Mouse (Mus musculus) B cell, adult (primary cell): Measurements from ENCODE around the gene Tekt2. TPM values are rescaled to one million over a fixed set of nuclear protein-coding genes. Genes with fewer than 3 reads are reported as not detected.

ENCODE experiments used
- total RNA-seq: library from RNA; stranded (reverse); gene quantifications from 4 replicates; pipeline ENCODE4 v1.2.4, GENCODE M21; 2023; ENCODE audit not compliant: inconsistent age

Tekt2 gene
- not detected in 4 replicates for total RNA-seq

DNA sequence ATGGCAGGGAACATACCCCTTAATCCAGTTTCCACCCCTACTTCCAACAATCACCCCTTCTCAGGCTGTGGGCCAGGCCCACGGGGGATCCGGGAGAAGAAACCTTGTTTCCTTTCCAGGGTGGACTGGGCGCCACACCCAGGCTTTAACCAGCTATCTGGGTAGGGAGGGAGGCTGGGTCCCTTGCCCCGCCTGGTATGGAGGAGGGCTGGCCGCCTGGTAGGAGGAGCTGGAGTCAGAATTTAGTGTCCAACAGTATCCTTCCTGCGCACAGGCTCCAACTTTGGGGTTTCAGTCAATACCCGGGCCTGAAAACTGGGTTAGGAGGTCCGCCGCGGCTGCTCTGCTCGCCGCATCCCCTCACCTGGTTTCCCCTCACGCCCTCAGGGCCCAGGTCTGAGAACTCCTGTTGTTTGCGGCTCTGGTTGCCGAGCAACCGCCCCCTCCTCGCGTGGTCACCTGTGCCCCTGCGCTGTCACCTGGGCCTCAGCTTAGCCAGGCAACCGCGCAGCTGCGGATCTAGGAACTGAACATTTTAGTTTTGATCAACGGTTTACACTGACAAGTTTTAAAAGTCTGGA lies at the start of gene Tekt2:
Gene Tekt2, minus strand, starts transcription at position 408 of the 581 bp plus-strand sequence.

DNA sequence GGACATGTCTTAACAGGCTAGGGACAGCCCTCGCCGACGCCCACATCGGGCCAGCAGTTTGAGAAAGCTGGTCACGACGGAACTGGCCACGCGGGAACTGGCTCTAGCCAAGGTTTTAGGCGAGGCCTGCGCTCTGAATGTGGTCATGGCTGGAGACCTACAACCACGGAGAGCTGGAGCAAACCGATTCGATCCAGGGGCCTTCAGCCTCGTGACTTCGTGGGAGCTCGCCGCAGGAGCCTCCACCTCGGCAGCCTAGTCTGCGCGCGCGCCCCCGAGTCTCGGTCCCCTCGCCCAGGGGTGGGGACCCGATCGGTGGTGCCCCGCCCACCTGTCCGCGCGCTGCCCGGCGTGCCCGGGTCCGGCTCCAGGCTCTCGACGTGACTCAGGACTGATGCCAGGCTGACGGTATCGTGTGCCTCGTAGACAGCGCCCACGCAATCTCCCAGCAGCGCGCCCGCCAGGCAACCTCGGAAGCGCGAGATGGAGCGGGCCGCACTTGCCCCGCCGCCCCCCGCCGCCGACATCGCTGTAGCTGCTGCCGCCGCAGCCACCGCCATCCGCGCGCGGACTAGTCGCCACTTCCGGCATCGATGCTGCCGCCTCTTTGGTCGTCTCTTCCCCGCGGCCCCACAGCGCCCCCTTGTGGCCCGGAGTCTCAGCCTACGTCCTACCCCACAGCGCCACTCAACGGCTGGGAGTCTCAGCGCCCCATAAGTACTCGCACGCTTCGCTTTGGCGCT lies 4.2 kb downstream of the Tekt2 start, which contains the start of gene Adprhl2:
Gene Adprhl2, minus strand, starts transcription at position 593 of the 743 bp plus-strand sequence.

DNA sequence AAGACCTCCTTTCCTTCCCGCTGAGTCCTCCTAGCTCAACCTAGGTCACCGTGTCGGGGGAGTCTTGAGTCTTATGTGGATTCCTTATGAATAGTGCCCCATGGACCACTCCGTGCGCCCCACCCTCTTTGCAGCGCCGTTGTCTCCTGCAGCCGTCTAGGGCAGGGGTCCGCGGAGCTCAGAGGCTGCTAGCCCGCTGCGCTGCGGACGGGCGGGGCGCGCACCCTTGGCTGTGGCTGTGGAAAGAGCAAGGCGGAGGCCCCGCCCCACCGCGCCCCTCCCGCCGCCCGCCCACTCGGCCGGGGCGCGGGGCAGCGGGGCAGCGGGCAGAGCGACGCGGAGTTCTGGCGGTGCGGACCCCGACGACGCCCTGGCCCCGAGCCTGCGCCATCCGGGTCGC lies 39.0 kb downstream of the Tekt2 start, which contains the start of gene Col8a2:
Gene Col8a2, plus strand, starts transcription at position 302 of the 400 bp plus-strand sequence.

Other genes with a start within 250 kb of the Tekt2 start
- 14.8 to 17.5 TPM (median 17.2 TPM) in 4 replicates for gene Lsm10, start 229.1 kb downstream of the Tekt2 start, total RNA-seq
- 40.2 to 44.7 TPM (median 40.4 TPM) in 4 replicates for gene Stk40, start 221.7 kb downstream of the Tekt2 start, total RNA-seq
- 2.4 to 5.4 TPM (median 3.4 TPM) in 4 replicates for gene Eva1b, start 177.9 kb downstream of the Tekt2 start, total RNA-seq
- gene Sh3d21, start 162.2 kb downstream of the Tekt2 start, total RNA-seq = 0.80 to 1.00 TPM (median 0.96 TPM) in 4 replicates
- 536 to 621 TPM (median 609 TPM) in 4 replicates for gene Thrap3, start 122.9 kb downstream of the Tekt2 start, total RNA-seq
- gene Map7d1, start 69.3 kb downstream of the Tekt2 start, total RNA-seq = 44.6 to 60.7 TPM (median 55.7 TPM) in 4 replicates
- gene Trappc3, start 63.4 kb downstream of the Tekt2 start, total RNA-seq = 40.2 to 46.6 TPM (median 44.6 TPM) in 4 replicates
- gene Col8a2, start 38.9 kb downstream of the Tekt2 start, total RNA-seq = not detected in 4 replicates
- 33.3 to 45.0 TPM (median 39.4 TPM) in 4 replicates for gene Adprhl2, start 4.0 kb downstream of the Tekt2 start, total RNA-seq
- gene Ago3, start 103.9 kb upstream of the Tekt2 start, total RNA-seq = 18.4 to 33.7 TPM (median 26.3 TPM) in 4 replicates
- gene Ago1, start 142.9 kb upstream of the Tekt2 start, total RNA-seq = 56.3 to 63.7 TPM (median 59.3 TPM) in 4 replicates
- 8.6 to 11.2 TPM (median 9.5 TPM) in 4 replicates for gene Ago4, start 207.8 kb upstream of the Tekt2 start, total RNA-seq
- 11.4 to 16.4 TPM (median 13.6 TPM) in 4 replicates for gene Clspn, start 231.2 kb upstream of the Tekt2 start, total RNA-seq